Mouse (Mus musculus) cortical plate, adult 2 months (tissue): ENCODE data around the gene Arl6ip4.

Experiments
- CTCF ChIP-seq: fragments of 200-500 bp; IDR thresholded peaks from 2 replicates; pipeline ENCODE4 v1.5.1; 2011; ENCODE audit warnings: mild to moderate bottlenecking, control low read depth, low read length; ENCODE audit not compliant: insufficient read depth; ENCODE audit errors: extremely low read depth
- POLR2A ChIP-seq: fragments of 200-500 bp; IDR thresholded peaks from 2 replicates; pipeline ENCODE4 v1.6.1; 2011; ENCODE audit warnings: mild to moderate bottlenecking, low read length, control low read depth; ENCODE audit not compliant: insufficient read depth; ENCODE audit errors: extremely low read depth

- TF ChIP-seq CTCF (no peak), POLR2A (no peak)
Observed at GRCm38 (mm10) chr5:124079880-124080279, 36.0 kb upstream of the Arl6ip4 start.
